Mouse (Mus musculus): Measurements from ENCODE around the gene Snrk. TPM values are rescaled to one million over a fixed set of nuclear protein-coding genes. Genes with fewer than 3 reads are reported as not detected.

Snrk gene
- polyA plus RNA-seq, 1 experiment from 2014 or later, result 59.8 TPM

Other genes starting within 250 kb of the Snrk start
- 0.40 and 0.57 TPM in 2 replicates for gene Ackr2, start 218.9 kb upstream of the Snrk start, polyA plus RNA-seq (2015; fragmentation: Nextera tagmentation; extraction: Ambion mirVana)
- gene Cyp8b1, start 201.0 kb upstream of the Snrk start, polyA plus RNA-seq (2015; fragmentation: Nextera tagmentation; extraction: Ambion mirVana), result 0.10 TPM in 1 of 2 replicates, not detected in the other
- 1.1 and 2.1 TPM in 2 replicates for gene Fam198a, start 166.3 kb upstream of the Snrk start, polyA plus RNA-seq (2015; fragmentation: Nextera tagmentation; extraction: Ambion mirVana)
- gene Pomgnt2, start 120.2 kb upstream of the Snrk start, polyA plus RNA-seq (2015; fragmentation: Nextera tagmentation; extraction: Ambion mirVana), result 14.7 and 17.1 TPM in 2 replicates
- 32.0 and 36.2 TPM in 2 replicates for gene Ano10, start 177.2 kb downstream of the Snrk start, polyA plus RNA-seq (2015; fragmentation: Nextera tagmentation; extraction: Ambion mirVana)
- gene Abhd5, start 234.3 kb downstream of the Snrk start, polyA plus RNA-seq (2015; fragmentation: Nextera tagmentation; extraction: Ambion mirVana), result 20.9 and 27.4 TPM in 2 replicates